Mouse (Mus musculus) hindbrain, embryonic 12.5 days (tissue): ENCODE data around the gene Rnf180. TPM values are rescaled to one million over a fixed set of nuclear protein-coding genes. Genes with fewer than 3 reads are reported as not detected.

ENCODE experiments used
- ATAC-seq: fragments of 200-750 bp; cut with Nextera tagmentation; 2 replicates; pipeline ENCODE4 v1.8.0; 2017; ENCODE audit warnings: moderate TSS enrichment; ENCODE audit not compliant: low FRiP score
- H3K27ac ChIP-seq: fragments of 300-500 bp; sonication (generic); 2 replicates; pipeline ENCODE4 v1.5.1; 2016; ENCODE audit warnings: mild to moderate bottlenecking
- H3K27me3 ChIP-seq: fragments of 300-500 bp; sonication (generic); 2 replicates; pipeline ENCODE4 v1.6.1; 2016; ENCODE audit warnings: mild to moderate bottlenecking
- H3K36me3 ChIP-seq: fragments of 300-500 bp; sonication (generic); 2 replicates; pipeline ENCODE4 v1.6.1; 2016; ENCODE audit warnings: mild to moderate bottlenecking
- H3K4me1 ChIP-seq: fragments of 300-500 bp; sonication (generic); 2 replicates; pipeline ENCODE4 v1.6.1; 2016
- H3K4me2 ChIP-seq: fragments of 300-500 bp; sonication (generic); replicated peaks from 2 replicates; pipeline ENCODE4 v1.6.1; 2016; ENCODE audit warnings: mild to moderate bottlenecking
- H3K4me3 ChIP-seq: fragments of 300-500 bp; sonication (generic); 2 replicates; pipeline ENCODE4 v1.5.1; 2016; ENCODE audit warnings: mild to moderate bottlenecking
- H3K9ac ChIP-seq: fragments of 300-500 bp; sonication (generic); 2 replicates; pipeline ENCODE4 v1.6.1; 2016; ENCODE audit warnings: mild to moderate bottlenecking, moderate library complexity
- H3K9me3 ChIP-seq: fragments of 300-500 bp; sonication (generic); replicated peaks from 2 replicates; pipeline ENCODE4 v1.6.1; 2016; ENCODE audit warnings: mild to moderate bottlenecking
- WGBS: fragments of 180-500 bp; shearing (Covaris S2); methylation state at CpG from one replicate; pipeline ENCODE4 v1.1.7; 2016; 5-methylcytosine and 5-hydroxymethylcytosine counted together
- polyA plus RNA-seq: library from polyadenylated mRNA; unstranded; fragments of >200 nt; fragmentation: Nextera tagmentation; extraction: Ambion mirVana; gene quantifications from 2 replicates; pipeline ENCODE4 v1.2.1, GENCODE M21; 2016

Gene Rnf180
- polyA plus RNA-seq, 1 experiment from 2014 or later = 18.2 TPM

DNA sequence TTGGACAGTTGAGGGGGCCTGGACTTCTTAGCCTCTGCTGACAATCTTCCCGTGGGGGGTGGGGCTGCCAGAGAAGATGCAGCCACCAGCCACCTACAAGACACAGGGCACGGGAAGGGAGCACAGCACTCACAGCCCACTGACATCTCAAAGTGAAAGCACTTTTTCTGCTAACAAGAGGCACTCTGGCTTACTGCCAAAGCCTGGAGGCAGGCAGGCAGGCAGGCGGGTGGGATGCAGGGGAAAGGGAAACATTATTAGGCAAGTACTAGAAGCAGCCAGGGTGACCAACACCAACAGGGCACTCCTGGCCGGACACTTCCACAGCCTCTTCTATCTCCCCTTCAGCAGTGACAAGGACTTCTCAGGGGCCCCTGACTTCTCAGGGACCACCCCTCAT, 2.8 kb downstream of the Rnf180 start:
- Histone ChIP-seq H3K4me2 (no peak overlapping the region; the same call in 1 of the 2 replicates), H3K4me1 (peaks cover 18% of the 10 kb centered on the region), H3K27me3 (no peaks in the 10 kb centered on the region), H3K9ac (no peak overlapping the region), H3K9me3 (no peaks in the 10 kb centered on the region), H3K4me3 (no peak overlapping the region), H3K27ac (0 out of 2 replicates have a peak overlapping the region, but pooled peaks have one; percentile 30), H3K36me3 (no peaks in the 10 kb centered on the region)
- peak; percentile 58 for ATAC-seq
- 34% methylated on average over 4 of the region's 4 CpGs for WGBS

DNA sequence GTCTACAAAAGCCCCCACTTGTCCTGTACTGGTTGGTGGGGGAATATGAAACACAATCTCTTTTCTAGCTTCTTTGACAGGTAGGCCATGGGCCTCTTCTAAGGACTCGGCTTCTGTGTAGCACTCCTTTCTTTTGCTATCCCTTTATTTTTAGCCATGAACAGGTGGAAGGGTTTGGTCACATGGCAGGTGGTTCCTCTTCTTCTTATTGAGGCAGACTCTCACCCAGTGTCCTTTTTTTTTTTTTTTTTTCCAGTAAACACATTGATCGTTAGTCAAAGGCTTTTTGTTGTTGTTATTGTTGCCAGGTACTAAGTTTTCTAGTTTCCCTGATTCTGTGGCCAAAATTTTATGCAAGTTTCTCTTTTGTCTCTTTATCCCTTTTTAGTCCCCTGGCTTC, 4.0 kb downstream of the Rnf180 start:
- WGBS = 88% methylated on average over 2 of the region's 2 CpGs
- no peak overlapping the region for H3K9ac ChIP-seq
- H3K27me3 ChIP-seq = no peaks in the 10 kb centered on the region
- H3K4me2 ChIP-seq = no peak overlapping the region
- peaks cover 18% of the 10 kb centered on the region for H3K4me1 ChIP-seq
- no peak overlapping the region for H3K27ac ChIP-seq
- no peak for ATAC-seq
- H3K9me3 ChIP-seq = no peaks in the 10 kb centered on the region
- H3K36me3 ChIP-seq = no peaks in the 10 kb centered on the region
- no peak overlapping the region for H3K4me3 ChIP-seq

GRCm38 (mm10) chr13:105290021-105290420, 4.6 kb downstream of the Rnf180 start:
- no peak overlapping the region for H3K27ac ChIP-seq
- H3K9ac ChIP-seq = no peak overlapping the region
- ATAC-seq = no peak
- peaks cover 18% of the 10 kb centered on the region for H3K4me1 ChIP-seq
- no peak overlapping the region for H3K4me3 ChIP-seq
- no peaks in the 10 kb centered on the region for H3K9me3 ChIP-seq
- H3K27me3 ChIP-seq = no peaks in the 10 kb centered on the region
- H3K4me2 ChIP-seq = no peak overlapping the region
- 90% methylated on average over 5 of the region's 5 CpGs for WGBS
- H3K36me3 ChIP-seq = no peaks in the 10 kb centered on the region

DNA sequence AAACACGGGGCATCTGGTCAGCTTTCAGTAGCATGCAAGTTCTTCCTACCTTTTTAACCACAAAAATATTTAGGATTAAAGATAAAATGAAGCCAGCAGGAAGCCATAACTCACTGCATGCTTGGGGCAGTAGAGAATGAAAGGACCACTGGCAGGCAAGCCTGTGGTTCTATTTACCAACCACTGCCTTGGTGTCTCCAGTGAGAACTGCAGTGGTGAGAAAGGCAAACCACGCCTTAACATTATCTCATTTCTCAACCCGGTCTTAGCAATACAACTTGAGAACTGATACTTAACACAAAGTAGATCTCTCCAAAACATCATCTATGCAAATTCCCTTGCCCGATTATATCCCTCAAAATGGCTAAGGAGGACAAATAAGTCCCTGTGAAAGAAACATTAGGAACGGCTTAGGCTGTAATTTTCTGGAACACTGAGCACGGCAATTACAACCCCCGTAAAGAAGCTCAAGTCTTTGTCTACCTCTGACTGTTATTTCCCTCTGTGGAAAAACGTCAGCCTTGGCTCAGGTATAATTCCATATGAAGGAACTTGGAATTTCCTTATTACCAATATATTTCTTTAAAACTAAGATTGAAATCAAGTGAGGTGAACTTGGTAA, 15.1 kb downstream of the Rnf180 start:
- Histone ChIP-seq H3K9ac (no peak overlapping the region), H3K9me3 (no peaks in the 10 kb centered on the region), H3K4me3 (no peak overlapping the region), H3K27me3 (no peaks in the 10 kb centered on the region), H3K4me1 (no peaks in the 10 kb centered on the region), H3K27ac (no peak overlapping the region), H3K4me2 (no peak overlapping the region), H3K36me3 (no peaks in the 10 kb centered on the region)
- 55% methylated on average over 8 of the region's 8 CpGs for WGBS
- no peak for ATAC-seq

GRCm38 (mm10) chr13:105270394-105271094, 24.1 kb downstream of the Rnf180 start:
- 92% methylated on average over 8 of the region's 8 CpGs for WGBS

DNA sequence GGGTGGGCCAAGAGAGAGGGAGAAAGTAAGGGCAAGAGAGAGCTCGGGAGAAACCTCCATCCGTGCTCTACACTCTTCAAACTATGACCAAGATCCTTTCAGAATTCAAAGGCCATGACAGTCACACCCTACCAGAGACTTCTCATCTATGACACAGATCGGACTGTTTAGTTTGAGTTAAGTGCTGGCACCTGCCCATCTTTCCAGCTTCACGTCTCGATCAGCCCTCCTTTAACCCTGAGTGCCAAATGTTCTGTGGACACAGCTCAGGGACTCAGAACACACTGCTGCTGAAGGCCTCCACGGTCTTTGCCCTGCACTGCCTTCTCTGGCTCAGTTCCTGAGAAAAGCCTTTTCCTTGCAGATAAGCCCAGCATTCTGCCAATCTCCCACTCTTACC, 27.2 kb downstream of the Rnf180 start:
- peaks cover 2% of the 10 kb centered on the region for H3K36me3 ChIP-seq
- peaks cover 3% of the 10 kb centered on the region for H3K9me3 ChIP-seq
- WGBS = 84% methylated on average over 6 of the region's 6 CpGs
- no peak overlapping the region for H3K27ac ChIP-seq
- H3K27me3 ChIP-seq = no peaks in the 10 kb centered on the region
- H3K4me1 ChIP-seq = no peaks in the 10 kb centered on the region
- H3K4me3 ChIP-seq = no peak overlapping the region
- ATAC-seq = no peak
- no peak overlapping the region for H3K9ac ChIP-seq
- H3K4me2 ChIP-seq = no peak overlapping the region

More at GRCm38 (mm10) chr13:105270394-105271094, 24.1 kb downstream of the Rnf180 start:
- Histone ChIP-seq H3K4me2 (no peak overlapping the region), H3K27me3 (no peaks in the 10 kb centered on the region), H3K27ac (no peak overlapping the region), H3K4me1 (no peaks in the 10 kb centered on the region), H3K4me3 (no peak overlapping the region), H3K9me3 (peaks cover 12% of the 10 kb centered on the region), H3K36me3 (peaks cover 10% of the 10 kb centered on the region), H3K9ac (no peak overlapping the region)
- ATAC-seq = no peak

DNA sequence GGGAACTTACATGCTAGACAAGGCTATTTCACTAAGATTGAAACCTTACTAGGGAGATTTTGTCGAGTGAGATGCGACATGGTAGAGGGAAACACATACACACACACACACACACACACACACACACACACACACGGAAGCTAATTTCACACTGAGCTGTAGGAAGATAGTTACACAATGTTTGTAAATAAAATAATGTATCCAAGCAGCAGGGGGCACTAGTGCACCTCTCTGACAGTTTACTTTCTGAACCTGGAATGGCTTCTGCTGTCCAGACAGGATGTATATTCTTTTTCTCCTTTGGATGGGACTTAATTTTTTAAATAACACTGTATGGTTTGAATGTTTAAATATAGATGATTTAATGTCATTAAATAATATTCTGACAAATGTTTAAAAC, 27.9 kb downstream of the Rnf180 start:
- Histone ChIP-seq H3K9me3 (no peaks in the 10 kb centered on the region), H3K4me2 (no peak overlapping the region), H3K9ac (no peak overlapping the region), H3K36me3 (no peaks in the 10 kb centered on the region), H3K27me3 (no peaks in the 10 kb centered on the region), H3K4me3 (no peak overlapping the region), H3K4me1 (no peaks in the 10 kb centered on the region), H3K27ac (no peak overlapping the region)
- whole genome bisulfite sequencing = 62% methylated on average over 3 of the region's 3 CpGs
- 0 out of 2 replicates have a peak, but pooled peaks have one; percentile 40 for ATAC-seq

- 29% methylated on average over 4 of the region's 4 CpGs for WGBS
- H3K9ac ChIP-seq = no peak overlapping the region
- no peak overlapping the region for H3K4me2 ChIP-seq
- peak; percentile 82 for ATAC-seq
- peaks cover under 1% of the 10 kb centered on the region; the same call in 1 of the 2 replicates for H3K4me1 ChIP-seq
- H3K9me3 ChIP-seq = peaks cover 3% of the 10 kb centered on the region; the same call in 1 of the 2 replicates
- no peaks in the 10 kb centered on the region for H3K36me3 ChIP-seq
- no peaks in the 10 kb centered on the region for H3K27me3 ChIP-seq
- 0 out of 2 replicates have a peak overlapping the region, but pooled peaks have one; percentile 24 for H3K27ac ChIP-seq
- H3K4me3 ChIP-seq = no peak overlapping the region
Measured at GRCm38 (mm10) chr13:105256757-105257433, 37.7 kb downstream of the Rnf180 start.

GRCm38 (mm10) chr13:105250767-105251166, 43.8 kb downstream of the Rnf180 start:
- Histone ChIP-seq H3K36me3 (no peaks in the 10 kb centered on the region), H3K9ac (no peak overlapping the region), H3K4me1 (peaks cover 22% of the 10 kb centered on the region), H3K4me3 (no peak overlapping the region), H3K27ac (peak overlapping the region; percentile 78), H3K9me3 (no peaks in the 10 kb centered on the region), H3K4me2 (peak overlapping the region; percentile 35), H3K27me3 (no peaks in the 10 kb centered on the region)
- WGBS = 28% methylated on average over 4 of the region's 4 CpGs
- peak; percentile 28 for ATAC-seq

DNA sequence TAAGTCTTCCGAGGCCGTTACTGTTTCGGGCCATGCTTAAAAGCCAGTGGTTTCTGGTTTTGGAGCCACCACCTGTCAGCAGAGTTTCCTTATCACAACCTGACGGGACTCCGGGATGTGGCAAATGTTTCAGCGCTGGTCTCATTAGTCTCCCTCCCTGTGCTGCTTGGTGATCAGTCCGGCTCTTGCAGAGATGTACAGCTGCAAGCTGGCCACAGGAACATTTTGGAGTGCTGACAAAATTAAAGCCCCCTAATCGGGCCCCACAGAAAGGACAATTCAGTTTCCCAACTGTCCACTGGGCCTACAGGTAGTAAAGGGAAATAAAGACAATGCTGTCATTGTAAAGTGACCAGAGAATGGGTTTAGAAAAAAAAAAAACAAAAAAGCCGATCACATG, 44.4 kb downstream of the Rnf180 start:
- Histone ChIP-seq H3K9ac (no peak overlapping the region), H3K27ac (peak overlapping the region; percentile 78), H3K9me3 (no peaks in the 10 kb centered on the region), H3K36me3 (0 out of 2 replicates have a peak, but pooled peaks cover 4% of the 10 kb centered on the region), H3K4me2 (peak overlapping the region; percentile 35), H3K4me3 (no peak overlapping the region), H3K27me3 (no peaks in the 10 kb centered on the region), H3K4me1 (peaks cover 22% of the 10 kb centered on the region)
- WGBS = 45% methylated on average over 9 of the region's 9 CpGs
- peak; percentile 45; the same call in 1 of the 2 replicates for ATAC-seq

DNA sequence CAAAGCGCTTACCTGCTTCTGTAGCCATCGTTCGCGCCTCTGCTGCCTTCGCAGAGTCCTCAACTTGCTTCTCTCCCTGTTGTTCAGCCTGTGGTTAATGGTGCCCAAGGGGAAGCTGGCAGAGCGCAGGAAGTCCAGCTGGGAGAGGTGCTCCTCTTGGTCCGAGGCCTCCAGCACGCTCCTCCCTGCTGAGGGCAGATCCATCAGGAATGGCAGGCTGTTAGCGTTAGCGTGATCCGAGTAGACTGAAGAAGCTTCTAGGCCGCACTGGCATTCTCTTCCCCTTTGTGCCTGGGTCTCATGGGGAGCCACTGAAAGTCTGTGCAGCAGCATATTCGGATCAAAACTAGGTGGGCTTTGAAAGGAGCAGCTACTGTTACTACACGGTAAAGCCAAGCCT, 45.0 kb downstream of the Rnf180 start:
- Histone ChIP-seq H3K27ac (peak overlapping the region; percentile 78), H3K36me3 (0 out of 2 replicates have a peak, but pooled peaks cover 4% of the 10 kb centered on the region), H3K4me1 (peaks cover 22% of the 10 kb centered on the region), H3K4me2 (peak overlapping the region; percentile 35), H3K9me3 (no peaks in the 10 kb centered on the region), H3K9ac (no peak overlapping the region; the same call in 1 of the 2 replicates), H3K4me3 (peak overlapping the region; percentile 13; the same call in 1 of the 2 replicates), H3K27me3 (no peaks in the 10 kb centered on the region)
- WGBS = 73% methylated on average over 14 of the region's 14 CpGs
- ATAC-seq = peak; percentile 40; the same call in 1 of the 2 replicates

DNA sequence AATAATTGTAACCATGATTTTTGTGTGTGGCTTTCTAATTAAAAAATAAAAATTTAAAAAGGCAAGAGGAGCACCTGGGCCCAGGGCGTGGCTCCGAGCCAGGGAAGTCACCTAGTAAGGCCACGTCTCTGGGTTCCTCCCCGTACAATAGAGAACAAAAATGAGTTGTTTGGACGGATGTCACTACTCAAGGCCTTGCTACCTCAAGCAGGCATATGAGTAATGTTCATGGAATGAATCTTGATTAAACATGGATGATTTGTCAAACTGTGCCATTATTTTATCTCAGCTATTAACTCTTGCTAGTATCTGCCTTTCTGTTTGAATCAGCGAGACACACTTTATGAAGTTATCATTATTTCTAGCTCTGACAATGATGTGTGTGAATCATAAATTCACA, 46.9 kb downstream of the Rnf180 start:
- Histone ChIP-seq H3K4me1 (peaks cover 22% of the 10 kb centered on the region), H3K4me2 (peak overlapping the region; percentile 34), H3K27me3 (no peaks in the 10 kb centered on the region), H3K9me3 (no peaks in the 10 kb centered on the region), H3K27ac (no peak overlapping the region), H3K9ac (no peak overlapping the region), H3K36me3 (0 out of 2 replicates have a peak, but pooled peaks cover 4% of the 10 kb centered on the region), H3K4me3 (no peak overlapping the region)
- no peak for ATAC-seq
- WGBS = 86% methylated on average over 6 of the region's 6 CpGs
